Mouse (Mus musculus): ENCODE measurements at regions not wholly inside any gene's neighbourhood (a gene's known extent, or its start where the extent isn't known, plus 50 kb on each side); places are given as distances from the start of the nearest gene placed in this dataset.
"Not testable (repeated sequence)": the region's sequence is repeated elsewhere in the genome, so short reads cannot be mapped to it uniquely, and the experiment has no call there.

DNA sequence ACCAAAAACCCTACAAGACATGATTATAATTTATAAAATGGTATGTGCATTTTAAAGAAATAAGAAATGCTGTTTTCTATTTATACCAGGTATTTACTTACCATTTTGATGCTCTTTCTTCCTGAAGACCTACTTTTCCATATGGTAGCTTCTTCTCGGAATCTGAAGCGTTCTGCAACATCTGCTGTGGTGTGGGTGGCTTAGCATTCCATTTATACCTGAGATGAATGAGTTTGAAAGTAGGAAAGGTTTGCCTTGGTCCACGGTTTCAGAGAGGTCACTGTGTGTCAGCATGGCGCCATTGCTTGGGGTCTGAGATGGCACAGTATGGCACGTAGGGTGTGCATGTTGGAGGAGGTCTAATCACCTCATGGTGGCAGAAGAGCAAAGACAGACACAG, 225.5 kb upstream of the Zfp703 start:
- no peak for DNase-seq (ENCODE audit: low read depth)

DNA sequence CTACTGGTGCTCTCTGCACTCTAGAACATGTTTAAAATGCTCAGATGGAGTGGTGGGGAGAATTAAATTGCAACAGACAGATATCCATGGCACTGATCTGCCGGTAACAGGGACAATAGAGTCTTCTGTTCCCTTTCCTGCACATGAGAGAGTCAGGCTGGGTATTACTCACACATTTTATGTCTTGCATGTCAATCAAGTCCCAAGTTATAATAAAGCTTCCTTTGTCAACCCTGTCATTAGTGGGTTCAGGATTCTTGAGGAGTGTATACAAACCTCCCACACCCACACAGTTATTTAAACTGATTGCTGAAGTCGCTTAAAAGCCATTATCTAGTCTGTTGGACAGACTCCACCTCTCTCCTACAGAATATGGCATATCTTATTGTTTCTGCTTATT, 220.7 kb upstream of the Zfp703 start:
- DNase-seq (ENCODE audit: low read depth), result peak; percentile 52

DNA sequence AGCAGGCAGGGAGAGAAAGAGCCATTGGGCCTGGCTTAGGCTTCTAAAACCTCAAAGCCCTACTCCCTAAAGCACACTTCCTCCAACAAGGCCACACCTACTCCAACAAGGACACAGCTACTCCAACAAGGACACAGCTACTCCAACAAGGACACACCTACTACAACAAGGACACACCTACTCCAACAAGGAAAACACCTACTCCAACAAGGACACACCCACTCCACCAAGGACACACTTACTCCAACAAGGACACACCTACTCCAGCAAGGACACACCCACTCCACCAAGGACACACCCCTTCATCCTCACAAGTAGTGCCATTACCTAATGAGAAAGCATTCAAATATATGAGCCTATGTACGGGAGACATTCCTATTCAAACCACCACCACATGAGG, 216.4 kb upstream of the Zfp703 start:
- DNase-seq (ENCODE audit: low read depth), result no peak

DNA sequence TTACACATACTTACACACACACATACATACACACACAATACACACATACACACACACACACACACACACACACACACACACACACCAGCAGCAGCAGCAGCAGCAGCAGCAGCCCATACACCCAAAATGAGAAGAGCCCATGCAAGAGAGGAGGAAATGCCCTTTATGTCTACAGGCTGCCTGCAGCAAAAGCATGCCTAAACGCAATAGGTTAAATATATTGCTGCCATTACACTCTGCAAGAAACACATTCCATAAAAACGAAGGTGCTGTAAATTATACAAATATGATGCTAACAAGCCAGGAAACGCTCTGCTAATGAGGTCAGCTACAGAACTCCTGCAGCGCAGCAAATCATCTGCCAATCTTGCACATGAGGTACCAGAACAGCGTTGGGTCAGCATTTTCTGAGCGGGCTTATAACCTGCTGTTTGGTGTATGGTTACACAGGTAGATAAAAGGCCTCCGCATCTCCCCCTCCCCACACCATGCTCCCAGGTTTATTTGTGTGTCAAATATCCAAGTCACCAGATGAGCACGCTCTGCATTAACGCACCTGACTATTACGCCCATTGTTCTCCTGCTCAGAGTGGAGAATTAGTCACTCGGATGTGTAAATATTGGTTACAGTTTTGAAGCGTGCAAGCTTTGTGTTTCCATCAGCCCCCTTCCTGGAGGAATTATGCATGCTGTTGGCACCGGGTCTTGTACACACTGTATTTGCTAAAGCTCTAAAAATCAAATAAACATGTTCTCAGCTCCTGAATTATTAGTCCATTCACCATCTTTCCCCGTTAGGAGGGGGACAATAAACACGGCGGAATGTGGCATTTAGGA, 214.0 kb upstream of the Zfp703 start:
- DNase-seq (ENCODE audit: low read depth), result no peak

DNA sequence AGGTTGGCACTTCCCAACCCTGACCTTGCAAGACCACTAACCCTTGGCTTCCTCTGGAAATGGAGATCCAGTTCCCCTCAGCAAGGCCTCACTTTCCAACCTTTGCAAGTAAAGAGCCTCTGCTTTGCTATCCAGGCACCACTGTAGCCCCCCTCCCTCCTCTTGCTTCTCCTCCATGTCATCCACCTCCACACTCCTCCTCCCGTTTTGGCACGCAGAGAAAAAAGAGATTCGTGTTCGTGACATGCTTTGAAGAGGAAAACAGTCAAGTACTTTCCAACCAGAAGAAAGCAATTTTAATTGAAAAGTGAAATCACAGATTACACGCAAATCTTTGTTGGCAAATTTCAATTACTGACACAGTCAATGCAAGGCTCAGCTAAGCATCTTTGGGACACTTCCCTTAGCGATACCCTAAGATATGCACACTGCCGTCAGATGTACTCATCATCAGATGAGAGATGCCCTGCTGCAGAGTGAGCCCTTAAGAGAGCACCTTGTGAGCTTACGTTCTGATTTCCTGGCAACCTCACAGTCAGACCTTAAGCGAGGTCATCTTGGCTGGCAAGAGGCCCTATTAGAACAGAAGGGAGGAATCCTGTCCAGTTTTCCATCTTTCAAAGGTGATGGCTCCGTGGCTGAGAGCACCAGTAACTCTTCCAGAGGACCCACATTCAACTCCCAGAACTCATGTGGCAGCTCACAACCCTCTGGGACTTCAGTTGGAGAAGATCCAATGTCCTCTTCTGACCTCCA, 208.5 kb upstream of the Zfp703 start:
- no peak for DNase-seq (ENCODE audit: low read depth)

DNA sequence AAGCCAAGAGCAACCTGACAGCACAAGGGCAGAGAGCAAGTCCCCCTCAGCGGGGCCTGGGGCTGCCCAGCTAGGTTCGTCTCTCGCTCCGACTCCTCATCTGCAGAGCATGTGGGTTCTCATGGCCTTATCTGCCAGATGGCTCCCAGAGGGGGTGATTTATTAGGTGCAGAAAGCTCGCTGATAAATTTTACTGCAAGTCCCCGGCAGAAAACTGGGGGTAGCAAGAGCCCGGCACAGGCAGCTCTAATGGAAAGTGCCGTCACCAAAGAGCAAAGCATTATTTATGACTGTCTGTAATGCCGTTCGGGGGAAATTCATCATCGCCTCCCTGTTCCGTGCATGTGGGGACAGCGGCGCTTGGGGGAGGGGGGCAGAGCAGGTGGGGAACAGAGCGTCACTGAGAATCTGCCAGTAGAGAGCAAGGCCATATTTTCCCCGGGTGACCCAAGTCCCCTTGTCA, 206.7 kb upstream of the Zfp703 start:
- DNase-seq (ENCODE audit: low read depth), result no peak

DNA sequence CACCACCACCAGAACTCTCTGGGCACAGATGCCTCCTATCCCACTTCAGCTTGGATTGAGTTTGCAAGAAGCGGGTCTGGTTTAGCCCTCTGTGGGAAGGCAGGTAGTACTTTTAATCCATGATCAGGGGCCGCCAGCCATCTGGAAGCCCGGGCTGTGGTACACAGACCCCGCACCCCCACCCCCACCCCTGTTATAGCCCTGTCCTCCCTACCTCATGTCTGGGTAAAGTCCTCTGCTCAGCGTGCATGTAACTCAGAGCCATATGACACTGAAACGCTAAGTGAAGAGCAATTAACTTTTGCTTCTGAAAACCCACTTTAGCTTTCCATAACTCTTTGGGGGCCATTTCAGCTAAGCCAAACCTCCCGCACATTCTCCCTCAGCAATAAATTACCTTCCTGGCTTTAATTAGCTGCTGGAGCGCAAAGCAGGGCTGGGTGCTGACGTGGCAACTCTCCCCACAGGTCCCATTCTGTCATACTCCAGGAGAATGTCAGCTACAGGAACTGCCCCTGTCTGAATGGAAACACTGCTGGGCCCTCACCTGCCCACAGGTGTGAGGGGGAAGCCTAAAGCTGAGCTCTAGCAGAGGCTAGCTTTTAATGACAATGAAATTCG, 198.1 kb upstream of the Zfp703 start:
- no peak for DNase-seq (ENCODE audit: low read depth)

DNA sequence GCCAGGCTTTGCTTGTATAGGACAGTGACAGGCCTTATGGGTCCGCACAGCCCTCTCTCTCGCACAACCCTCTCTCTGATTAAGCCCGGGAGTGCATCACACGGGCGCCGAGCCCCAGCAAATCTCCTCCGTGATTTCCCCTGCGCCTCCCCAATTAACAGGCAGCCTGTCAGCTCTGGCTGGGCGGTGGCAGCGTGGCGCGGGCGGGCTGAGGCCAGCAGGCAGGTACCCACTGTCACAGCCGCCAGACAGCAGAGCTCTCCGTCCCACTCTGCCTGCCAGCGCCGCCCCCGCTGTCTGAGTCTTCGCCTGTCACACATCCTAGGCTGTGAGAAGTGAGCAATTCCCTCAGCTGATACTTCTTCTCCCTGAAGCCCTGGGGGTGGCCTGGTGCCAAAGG, 196.6 kb upstream of the Zfp703 start:
- no peak for DNase-seq (ENCODE audit: low read depth)

DNA sequence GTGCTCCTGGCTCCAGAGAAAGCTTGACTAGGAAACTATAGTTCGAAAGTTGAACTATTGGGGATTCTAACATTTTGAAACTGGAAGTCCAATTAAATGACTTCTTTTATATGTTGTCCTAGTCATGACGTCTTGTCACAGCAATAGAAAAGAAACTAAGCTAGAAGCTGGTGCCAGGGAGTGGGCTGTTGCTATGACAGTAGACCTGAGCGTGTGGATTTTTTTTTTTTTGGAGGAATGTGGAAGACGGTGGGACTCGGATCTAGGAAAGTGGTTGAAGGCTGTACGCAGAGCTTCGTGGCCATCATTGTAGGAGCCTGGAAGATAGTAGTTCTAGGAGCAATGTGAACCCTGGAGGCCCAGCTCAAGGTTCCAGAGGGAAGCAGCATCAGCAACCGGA, 194.2 kb upstream of the Zfp703 start:
- DNase-seq (ENCODE audit: low read depth), result not testable (repeated sequence)

DNA sequence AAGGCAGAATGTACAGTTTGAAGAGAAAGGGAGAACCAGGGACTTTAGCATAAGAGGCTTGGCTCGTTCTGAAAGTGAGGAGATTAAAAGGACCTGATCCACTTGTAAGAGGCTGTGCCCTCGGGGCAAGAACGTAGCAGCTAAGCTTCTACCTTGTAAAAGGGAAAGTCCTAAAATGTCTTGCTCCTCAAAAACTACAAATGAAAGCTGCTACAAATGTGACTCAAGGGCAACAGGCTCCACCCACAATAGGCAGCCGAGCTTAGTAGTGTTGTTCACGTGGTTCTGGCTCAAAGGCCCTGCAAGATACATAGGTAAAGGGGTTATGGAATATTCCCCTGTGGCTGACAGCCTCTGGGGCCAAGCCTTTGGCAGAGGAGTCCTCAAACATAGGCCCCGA, 192.7 kb upstream of the Zfp703 start:
- DNase-seq (ENCODE audit: low read depth), result no peak

DNA sequence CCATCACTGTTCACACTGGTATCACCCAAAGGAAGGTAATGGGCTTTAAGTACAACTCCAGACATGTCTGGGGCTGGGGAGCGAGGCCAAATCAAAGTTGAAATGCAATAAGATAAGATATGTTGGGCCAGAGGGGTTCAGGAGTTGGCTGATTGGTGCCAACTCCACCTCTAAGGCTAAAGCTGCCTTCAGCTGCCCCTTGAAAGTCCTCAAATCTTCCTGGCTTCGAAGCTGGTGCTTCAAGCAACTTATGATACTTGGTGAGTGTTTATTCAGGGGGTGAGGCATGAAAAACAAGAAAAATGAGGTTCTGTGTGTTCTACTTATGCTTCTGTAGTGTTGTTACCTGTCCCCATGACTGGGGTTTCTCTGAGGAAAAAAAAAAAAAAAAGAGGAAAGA, 185.3 kb upstream of the Zfp703 start:
- no peak for DNase-seq (ENCODE audit: low read depth)

DNA sequence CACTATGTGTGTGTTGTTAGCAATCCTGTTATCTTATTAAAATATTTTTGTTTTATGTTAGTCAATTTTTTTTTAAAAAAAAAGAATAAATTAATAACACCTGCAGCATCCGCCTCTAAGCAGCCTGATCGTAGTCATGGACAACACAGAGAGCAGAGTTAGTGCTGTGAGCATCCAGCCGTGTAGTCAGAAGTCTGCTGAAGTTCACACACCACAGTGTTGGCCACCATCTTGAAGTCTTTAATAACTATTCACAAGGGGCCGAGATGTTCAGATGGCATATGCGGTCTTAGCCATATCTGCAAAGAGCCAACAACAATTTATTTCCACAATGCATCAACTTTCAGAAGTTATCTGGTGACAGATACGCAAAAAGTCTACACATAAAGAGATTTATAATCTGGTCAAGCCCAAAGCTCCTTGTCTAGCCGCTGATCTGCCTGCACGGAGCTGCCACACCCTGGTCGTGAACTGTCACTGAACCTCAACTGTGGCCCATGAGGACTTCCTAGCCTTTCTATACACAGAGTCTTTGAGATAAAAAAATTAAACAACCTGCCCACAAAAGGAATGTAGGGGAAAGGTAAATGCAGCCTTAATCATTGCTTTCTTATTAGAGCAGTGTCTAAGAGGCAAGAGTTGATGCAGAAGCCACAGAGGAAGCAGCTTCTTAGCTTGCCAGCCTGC, 183.4 kb upstream of the Zfp703 start:
- no peak for DNase-seq (ENCODE audit: low read depth)

DNA sequence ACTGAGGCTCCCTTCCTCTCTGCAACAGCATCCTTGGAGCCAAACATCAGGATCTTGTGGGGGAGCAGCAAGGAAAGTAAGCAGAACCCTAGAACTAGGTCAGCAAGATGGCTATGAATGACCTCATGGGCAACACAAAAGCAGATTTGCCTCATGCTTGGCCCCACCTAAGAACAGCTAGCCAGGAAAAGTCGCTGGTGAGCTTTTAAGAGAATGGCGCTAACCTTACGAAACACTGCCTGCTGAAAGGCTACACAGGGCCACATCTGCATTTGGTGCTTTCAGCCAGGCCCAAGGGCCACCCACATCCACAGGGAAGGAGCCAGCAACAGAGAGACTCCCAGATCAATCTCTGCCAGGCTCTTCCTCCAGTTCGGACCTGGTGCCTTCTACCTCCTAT, 182.7 kb upstream of the Zfp703 start:
- DNase-seq (ENCODE audit: low read depth), result no peak

DNA sequence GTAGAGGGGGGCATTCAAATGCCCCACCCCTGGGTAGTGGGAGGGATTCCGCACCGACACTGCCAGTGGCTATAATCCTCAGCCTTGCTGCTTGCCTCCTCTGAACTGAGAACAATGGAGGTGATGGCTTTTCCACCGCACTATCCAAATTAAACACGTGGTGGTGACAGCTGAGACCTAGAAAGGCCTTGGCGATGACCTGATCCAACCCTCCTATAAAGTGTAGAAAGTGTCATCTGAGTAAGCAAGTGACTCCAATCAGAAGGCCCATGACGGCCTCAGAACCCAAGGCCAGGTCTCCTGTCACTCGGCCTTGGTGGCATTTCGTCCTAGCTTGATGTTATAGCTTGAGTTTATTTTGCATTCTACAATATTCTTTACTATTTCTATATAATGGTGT, 181.5 kb upstream of the Zfp703 start:
- DNase-seq (ENCODE audit: low read depth), result no peak

DNA sequence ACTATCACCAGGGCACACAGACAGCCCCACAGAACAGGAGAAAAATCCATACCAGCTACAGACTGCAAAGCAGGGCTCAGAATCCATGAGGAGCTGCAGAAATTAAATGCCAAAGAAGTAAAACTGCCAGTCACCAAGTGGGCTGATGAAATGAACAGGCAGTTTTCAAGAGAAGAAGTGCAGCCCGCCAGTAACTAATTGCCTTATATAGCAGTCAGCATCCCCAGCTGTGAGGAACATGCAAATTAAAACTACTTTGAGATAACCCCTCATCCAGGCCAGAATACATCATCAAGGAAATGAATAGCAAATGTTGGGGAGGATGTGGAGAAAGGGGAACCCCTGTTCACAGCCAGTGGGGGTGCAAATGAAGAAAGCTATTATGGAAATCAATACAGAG, 177.3 kb upstream of the Zfp703 start:
- DNase-seq (ENCODE audit: low read depth), result no peak

DNA sequence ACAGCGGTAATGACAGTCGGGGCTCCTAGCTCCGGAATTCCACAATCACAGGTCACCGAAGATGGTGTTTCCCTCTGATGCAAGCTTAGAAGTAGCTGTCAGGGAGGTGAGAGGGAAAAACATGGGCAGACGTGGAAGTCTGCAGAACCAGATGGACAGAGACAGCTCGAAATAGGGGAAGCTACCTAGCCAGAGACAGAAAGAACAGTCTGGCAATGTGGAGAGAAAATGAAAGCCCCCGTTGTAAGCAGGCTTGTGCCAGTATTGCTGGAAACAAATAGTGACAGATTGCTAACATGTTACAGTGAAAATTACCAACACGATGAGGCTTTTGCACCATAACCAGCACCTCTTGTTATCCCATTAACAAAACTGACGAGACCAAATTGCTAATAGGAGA, 173.0 kb upstream of the Zfp703 start:
- DNase-seq (ENCODE audit: low read depth), result no peak

DNA sequence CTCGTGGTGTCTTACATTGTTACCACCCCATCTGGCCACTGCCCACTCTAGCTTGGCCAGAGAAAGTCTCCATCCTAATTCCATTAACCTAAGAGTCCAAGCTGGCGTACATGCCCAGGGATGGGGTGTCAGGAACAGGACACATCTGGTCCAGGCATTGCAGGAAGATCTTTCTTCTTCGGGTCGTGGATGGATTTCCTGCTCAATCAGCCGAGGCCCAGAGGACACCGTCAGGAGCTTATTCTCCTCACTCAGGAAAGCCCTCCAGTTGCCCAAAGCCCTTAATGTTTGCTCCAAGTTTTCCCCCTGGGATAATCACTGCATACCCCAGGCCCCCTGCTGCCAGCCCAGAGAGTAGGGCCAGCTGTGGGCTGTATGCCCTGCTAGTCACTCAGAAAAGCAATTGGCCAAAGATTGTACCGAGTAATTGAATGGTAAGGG, 172.2 kb upstream of the Zfp703 start:
- DNase-seq (ENCODE audit: low read depth), result no peak

DNA sequence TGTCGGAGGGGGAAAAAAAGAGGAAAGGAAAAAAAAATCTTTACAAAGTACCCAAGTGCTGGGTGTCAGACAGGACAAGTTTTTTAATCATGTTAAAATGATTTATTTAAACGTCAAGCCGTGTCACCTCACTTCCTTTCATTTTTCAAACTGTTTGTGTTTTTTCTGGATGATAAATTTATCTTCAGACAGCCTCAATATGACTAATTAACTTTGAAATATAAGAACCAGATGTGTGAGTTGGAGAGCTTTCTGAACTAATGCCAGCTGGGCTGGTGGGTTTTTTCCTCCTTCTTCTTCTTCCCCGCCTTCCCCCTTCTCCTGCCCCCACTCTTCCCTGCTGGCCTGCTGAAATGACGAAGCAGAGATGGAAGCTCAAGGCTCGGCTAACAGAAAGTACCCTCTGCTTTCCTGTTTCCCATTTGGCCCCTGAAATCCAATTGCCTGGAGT, 171.7 kb upstream of the Zfp703 start:
- DNase-seq (ENCODE audit: low read depth), result no peak

DNA sequence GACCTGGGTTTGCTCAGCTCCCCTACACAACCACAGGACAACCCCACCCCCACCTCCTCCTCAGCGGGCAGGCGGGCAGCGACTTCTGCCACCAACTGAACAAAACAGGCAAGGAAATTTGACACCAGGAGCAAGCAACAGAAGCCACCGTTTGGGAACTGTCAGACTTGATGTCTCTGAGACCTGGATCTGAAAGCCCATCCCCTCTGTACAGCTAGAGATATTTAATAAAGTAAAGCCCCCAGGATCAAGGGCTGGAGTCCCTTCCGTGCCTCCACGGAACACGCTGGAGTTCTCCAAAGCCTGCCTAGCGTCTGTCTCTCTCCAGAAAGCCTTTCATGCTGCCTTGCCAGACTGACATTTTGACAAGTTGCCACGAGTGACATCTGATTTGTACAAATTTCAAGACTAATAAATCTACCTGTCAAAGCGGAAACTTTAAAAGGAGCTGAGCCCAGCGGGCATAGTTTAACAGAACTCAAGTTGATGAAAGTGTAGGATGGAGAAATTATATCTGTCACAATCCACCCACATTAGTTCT, 168.9 kb upstream of the Zfp703 start:
- no peak for DNase-seq (ENCODE audit: low read depth)

DNA sequence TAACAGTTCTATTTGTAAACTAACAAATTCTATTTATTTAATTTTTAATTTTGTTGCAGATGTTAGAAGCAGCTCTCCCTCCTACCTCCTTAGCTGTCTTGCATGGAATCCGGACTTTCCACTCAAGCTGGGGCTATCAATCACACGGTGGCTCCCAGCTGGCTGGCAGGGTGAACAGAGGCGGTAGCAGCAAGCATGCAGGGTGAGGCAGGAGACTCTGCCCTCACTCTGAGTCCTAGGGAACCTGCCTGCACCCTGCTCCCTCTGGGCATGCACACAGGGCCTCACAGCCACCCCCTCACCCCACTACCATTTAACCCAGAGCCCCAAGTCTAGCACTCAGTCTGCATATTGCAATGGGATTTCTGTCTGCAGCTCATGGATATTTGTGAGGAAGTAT, 168.4 kb upstream of the Zfp703 start:
- no peak for DNase-seq (ENCODE audit: low read depth)

DNA sequence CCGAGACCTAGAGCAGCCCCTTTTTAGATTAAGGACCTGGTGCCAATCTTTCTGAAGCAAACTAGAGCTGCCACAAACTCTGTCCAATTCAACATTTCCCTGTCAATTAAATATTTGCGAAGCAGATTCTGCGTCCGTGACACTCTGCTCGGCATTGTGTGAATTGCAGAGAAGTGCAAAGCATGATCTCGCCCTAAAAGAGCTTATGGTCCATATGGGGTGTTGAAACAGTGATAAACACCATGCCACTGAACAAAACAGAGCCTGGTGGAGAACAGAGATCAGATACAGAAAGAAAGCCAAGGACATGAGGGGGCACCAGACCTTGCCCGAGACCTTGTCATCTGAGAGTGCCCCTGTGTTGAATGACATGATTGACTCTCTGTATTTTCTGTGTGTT, 167.2 kb upstream of the Zfp703 start:
- DNase-seq (ENCODE audit: low read depth), result no peak

All from fibroblast of lung, adult 2 months (primary cell).